Mouse (Mus musculus): Measurements from ENCODE around the gene Vps9d1.
A peak's percentile ranks its signal among the peaks of the same experiment; 100 is the strongest.

Gene Vps9d1

GRCm38 (mm10) chr8:123215430-123215829 is 38.7 kb downstream of the Vps9d1 start:
- DNase-seq (ENCODE audit: low read depth, low spot score), result no peak

GRCm38 (mm10) chr8:123213118-123213772 is 40.9 kb downstream of the Vps9d1 start:
- DNase-seq (ENCODE audit: low read depth, low spot score), result no peak

- peak; percentile 95 for DNase-seq (ENCODE audit: low read depth, low spot score)
These were observed 41.6 kb downstream of the Vps9d1 start, which contains the start of the genes Chmp1a and Spata33 for GRCm38 (mm10) chr8:123212321-123213117. Chmp1a (minus strand) TSS chr8:123212763. Spata33 (plus strand) TSS chr8:123212832.

DNA sequence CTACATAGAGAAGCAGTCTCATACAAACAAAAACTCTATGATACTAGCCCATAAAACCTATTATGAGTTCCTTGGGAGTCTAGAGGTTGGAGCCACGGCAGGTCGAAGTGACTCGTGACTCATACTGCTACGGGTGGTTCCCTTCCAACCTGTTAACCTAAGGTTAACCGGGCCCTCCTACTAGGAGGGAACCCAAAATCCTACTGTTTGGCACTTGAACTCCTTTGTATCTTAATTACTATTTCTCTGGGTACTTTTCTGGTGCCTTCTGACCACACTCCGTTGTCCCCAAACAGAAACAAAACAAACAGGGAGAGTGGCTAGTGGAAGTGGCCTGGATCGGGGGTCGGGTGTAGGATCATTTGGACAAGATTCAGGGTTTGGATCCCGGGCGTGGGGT is 42.3 kb downstream of the Vps9d1 start:
- no peak for DNase-seq (ENCODE audit: low read depth, low spot score)

GRCm38 (mm10) chr8:123203571-123203970 is 50.6 kb downstream of the Vps9d1 start:
- no peak for DNase-seq (ENCODE audit: low read depth, low spot score)

GRCm38 (mm10) chr8:123202288-123202687 is 51.9 kb downstream of the Vps9d1 start:
- DNase-seq (ENCODE audit: low read depth, low spot score), result peak; percentile 86

GRCm38 (mm10) chr8:123199864-123200263 is 54.3 kb downstream of the Vps9d1 start:
- DNase-seq (ENCODE audit: low read depth, low spot score), result no peak

GRCm38 (mm10) chr8:123197016-123197415 is 57.1 kb downstream of the Vps9d1 start:
- peak; percentile 78 for DNase-seq (ENCODE audit: low read depth, low spot score)

DNA sequence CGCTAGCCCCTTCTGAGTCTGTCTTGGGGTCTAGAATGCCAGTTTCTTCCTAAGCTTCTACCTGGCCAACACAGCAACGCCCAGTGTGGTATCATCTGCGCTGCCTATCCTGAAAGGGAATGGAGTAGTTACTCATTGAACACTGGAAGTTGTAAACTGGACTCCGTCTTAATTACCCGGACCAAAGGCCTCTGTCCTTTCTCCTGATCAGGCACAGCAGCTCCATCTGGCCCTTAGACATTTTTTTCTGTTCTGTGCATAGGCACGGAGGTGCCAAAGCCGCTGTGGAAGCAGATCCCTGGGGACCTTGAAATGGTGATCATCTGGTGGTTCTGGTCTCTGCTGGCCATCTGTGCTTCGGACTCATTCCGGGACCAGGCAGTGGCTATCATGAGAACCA is 60.4 kb downstream of the Vps9d1 start:
- DNase-seq (ENCODE audit: low read depth, low spot score), result no peak

Data from R1 (cell line).